Mouse (Mus musculus) cerebellum, adult 2 months (tissue): ENCODE results near the gene Coro7.

Experiments
- CTCF ChIP-seq: fragments of 200-500 bp; IDR thresholded peaks from 2 replicates; pipeline ENCODE4 v1.5.1; 2011; ENCODE audit warnings: low read depth, mild to moderate bottlenecking, control low read depth, low read length, moderate library complexity, borderline replicate concordance; ENCODE audit not compliant: insufficient read depth
- POLR2A ChIP-seq: fragments of 200-500 bp; IDR thresholded peaks from 2 replicates; pipeline ENCODE4 v1.6.1; 2011; ENCODE audit warnings: low read length, control low read depth, borderline replicate concordance; ENCODE audit not compliant: insufficient read depth

DNA sequence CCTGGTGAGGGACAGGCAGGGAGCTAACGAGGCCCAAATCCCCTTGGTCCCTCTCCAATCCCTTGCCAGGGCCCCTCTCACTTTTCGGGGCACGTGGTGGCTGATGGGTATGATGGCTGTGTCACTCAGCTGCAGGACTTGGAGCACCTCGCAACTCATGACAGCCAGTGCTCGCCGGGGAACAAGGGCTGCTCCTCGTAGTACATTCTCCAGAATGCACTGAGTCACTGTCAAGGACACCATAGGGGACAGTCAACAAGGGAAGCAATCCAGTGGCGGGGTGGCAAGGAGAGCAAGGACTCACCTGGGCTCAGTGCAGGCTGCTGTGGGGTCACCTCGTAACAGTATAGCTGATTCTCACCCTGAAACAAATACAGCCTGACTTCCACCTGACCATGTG is 44.9 kb downstream of the Coro7 start:
- no peak for TF ChIP-seq POLR2A
- no peak for TF ChIP-seq CTCF
